Mouse (Mus musculus) heart, embryonic 13.5 days (tissue): ENCODE measurements around the gene Fnd3c2. TPM values are rescaled to one million over a fixed set of nuclear protein-coding genes. Genes with fewer than 3 reads are reported as not detected.

Source experiments
- ATAC-seq: fragments of 200-750 bp; cut with Nextera tagmentation; 2 replicates; pipeline ENCODE4 v1.8.0; 2017; ENCODE audit warnings: moderate TSS enrichment; ENCODE audit not compliant: insufficient number of reproducible peaks, low FRiP score, low TSS enrichment; ENCODE audit errors: extremely low read depth
- H3K27ac ChIP-seq: fragments of 300-500 bp; sonication (generic); replicated peaks from 2 replicates; pipeline ENCODE4 v1.5.1; 2015; ENCODE audit warnings: moderate library complexity, mild to moderate bottlenecking, inconsistent platforms
- H3K27me3 ChIP-seq: fragments of 300-500 bp; sonication (generic); replicated peaks from 2 replicates; pipeline ENCODE4 v1.6.1; 2015; ENCODE audit warnings: mild to moderate bottlenecking, inconsistent platforms
- H3K36me3 ChIP-seq: fragments of 300-500 bp; sonication (generic); 2 replicates; pipeline ENCODE4 v1.6.1; 2015; ENCODE audit warnings: mild to moderate bottlenecking, inconsistent platforms
- H3K4me1 ChIP-seq: fragments of 300-500 bp; sonication (generic); 2 replicates; pipeline ENCODE4 v1.6.1; 2015; ENCODE audit warnings: inconsistent platforms
- H3K4me2 ChIP-seq: fragments of 300-500 bp; sonication (generic); 2 replicates; pipeline ENCODE4 v1.6.1; 2015; ENCODE audit warnings: inconsistent platforms, mild to moderate bottlenecking, moderate library complexity
- H3K4me3 ChIP-seq: fragments of 300-500 bp; sonication (generic); 2 replicates; pipeline ENCODE4 v1.5.1; 2015; ENCODE audit warnings: moderate library complexity, mild to moderate bottlenecking, inconsistent platforms
- H3K9ac ChIP-seq: fragments of 300-500 bp; sonication (generic); 2 replicates; pipeline ENCODE4 v1.6.1; 2015; ENCODE audit warnings: inconsistent platforms, mild to moderate bottlenecking, moderate library complexity
- H3K9me3 ChIP-seq: fragments of 300-500 bp; sonication (generic); 2 replicates; pipeline ENCODE4 v1.6.1; 2016; ENCODE audit warnings: inconsistent platforms
- WGBS: fragments of 180-500 bp; shearing (Covaris S2); methylation state at CpG from one replicate; pipeline ENCODE4 v1.1.7; 2015; ENCODE audit warnings: mixed read lengths; 5-methylcytosine and 5-hydroxymethylcytosine counted together
- polyA plus RNA-seq: library from polyadenylated mRNA; unstranded; fragments of >200 nt; fragmentation: Nextera tagmentation; extraction: Ambion mirVana; gene quantifications from 2 replicates; pipeline ENCODE4 v1.2.1, GENCODE M21; 2015

Fnd3c2 gene
- polyA plus RNA-seq, 1 experiment from 2014 or later, result not detected

DNA sequence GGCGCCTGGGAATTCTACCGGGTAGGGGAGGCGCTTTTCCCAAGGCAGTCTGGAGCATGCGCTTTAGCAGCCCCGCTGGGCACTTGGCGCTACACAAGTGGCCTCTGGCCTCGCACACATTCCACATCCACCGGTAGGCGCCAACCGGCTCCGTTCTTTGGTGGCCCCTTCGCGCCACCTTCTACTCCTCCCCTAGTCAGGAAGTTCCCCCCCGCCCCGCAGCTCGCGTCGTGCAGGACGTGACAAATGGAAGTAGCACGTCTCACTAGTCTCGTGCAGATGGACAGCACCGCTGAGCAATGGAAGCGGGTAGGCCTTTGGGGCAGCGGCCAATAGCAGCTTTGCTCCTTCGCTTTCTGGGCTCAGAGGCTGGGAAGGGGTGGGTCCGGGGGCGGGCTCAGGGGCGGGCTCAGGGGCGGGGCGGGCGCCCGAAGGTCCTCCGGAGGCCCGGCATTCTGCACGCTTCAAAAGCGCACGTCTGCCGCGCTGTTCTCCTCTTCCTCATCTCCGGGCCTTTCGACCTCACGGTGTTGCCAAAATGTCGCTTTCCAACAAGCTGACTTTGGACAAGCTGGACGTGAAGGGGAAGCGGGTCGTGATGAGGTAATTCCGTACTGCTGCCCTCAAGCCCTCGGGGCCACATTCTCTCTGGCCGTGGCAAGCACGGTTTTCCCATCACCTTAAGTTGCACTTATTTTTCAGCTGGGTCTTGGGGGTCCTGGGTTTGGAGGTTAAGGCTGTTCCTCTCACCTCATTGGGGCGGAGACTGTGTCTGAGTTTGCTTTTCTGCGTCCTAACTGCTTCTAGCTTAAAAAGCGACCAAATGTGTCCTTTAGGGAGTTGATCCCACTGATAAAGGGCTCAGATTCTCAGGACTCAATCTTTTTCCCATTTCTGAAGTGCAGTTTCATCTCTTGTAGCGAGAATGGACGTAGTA, 68.2 kb downstream of the Fnd3c2 start, which contains the start of gene Pgk1:
Gene Pgk1, plus strand, starts transcription at position 388 of the 937 bp plus-strand sequence.
- WGBS, result 9% methylated on average over 55 of the region's 55 CpGs
- peak; percentile 93 for ATAC-seq

DNA sequence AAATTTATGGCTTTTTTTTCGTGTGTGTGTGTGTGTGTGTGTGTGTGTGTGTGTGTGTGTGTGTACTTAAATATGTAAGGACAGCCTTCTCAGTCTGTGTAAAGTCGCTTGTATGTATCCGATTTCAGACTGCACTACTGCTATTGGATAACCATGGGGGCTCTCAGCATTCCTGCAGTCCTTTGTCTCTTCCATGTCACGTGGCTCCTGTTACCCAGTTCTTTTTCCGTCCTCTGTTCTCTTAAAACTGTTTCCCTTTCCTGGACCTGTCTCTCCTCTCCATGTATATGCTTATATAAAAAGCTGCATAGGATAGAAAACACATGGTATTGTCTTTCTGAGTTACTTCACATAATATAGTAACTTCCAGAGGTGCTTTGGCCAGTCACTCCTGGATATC, 69.5 kb downstream of the Fnd3c2 start:
- Histone ChIP-seq H3K27me3 (no peaks in the 10 kb centered on the region), H3K27ac (peak overlapping the region; percentile 94), H3K9me3 (no peaks in the 10 kb centered on the region), H3K9ac (peak overlapping the region; percentile 47; the same call in 1 of the 2 replicates), H3K4me1 (peaks cover 17% of the 10 kb centered on the region), H3K36me3 (peaks cover 3% of the 10 kb centered on the region; the same call in 1 of the 2 replicates), H3K4me3 (no peak overlapping the region), H3K4me2 (peak overlapping the region; percentile 57)
- no peak for ATAC-seq
- 13% methylated on average over 5 of the region's 5 CpGs for WGBS

More for the DNA sequence above, 68.2 kb downstream of the Fnd3c2 start, which contains the start of gene Pgk1:
- Histone ChIP-seq H3K4me3 (peak within 1 kb of the TSS; percentile 61), H3K27me3 (no peaks in the 10 kb centered on the region), H3K4me2 (peak within 1 kb of the TSS; percentile 69), H3K9ac (peak within 1 kb of the TSS; percentile 80), H3K9me3 (no peaks in the 10 kb centered on the region), H3K4me1 (peaks cover 19% of the 10 kb centered on the region), H3K36me3 (peaks cover 8% of the 10 kb centered on the region; the same call in 1 of the 2 replicates), H3K27ac (peak within 1 kb of the TSS; percentile 94)

Other genes with a start within 250 kb of the Fnd3c2 start
- 44.4 and 48.7 TPM in 2 replicates for gene Magt1, start 243.5 kb downstream of the Fnd3c2 start, polyA plus RNA-seq
- 770 and 864 TPM in 2 replicates for gene Cox7b, start 239.7 kb downstream of the Fnd3c2 start, polyA plus RNA-seq
- gene Atp7a, start 228.1 kb downstream of the Fnd3c2 start, polyA plus RNA-seq, result 11.7 and 13.4 TPM in 2 replicates
- gene Tlr13, start 112.2 kb downstream of the Fnd3c2 start, polyA plus RNA-seq, result 0.33 and 0.35 TPM in 2 replicates
- 660 and 731 TPM in 2 replicates for gene Pgk1, start 68.3 kb downstream of the Fnd3c2 start, polyA plus RNA-seq
- gene Taf9b, start 34.2 kb downstream of the Fnd3c2 start, polyA plus RNA-seq, result 18.1 and 19.7 TPM in 2 replicates
- gene Fndc3c1, start 230.0 kb upstream of the Fnd3c2 start, polyA plus RNA-seq, result 1.8 and 3.8 TPM in 2 replicates